In the genomic region with DNA sequence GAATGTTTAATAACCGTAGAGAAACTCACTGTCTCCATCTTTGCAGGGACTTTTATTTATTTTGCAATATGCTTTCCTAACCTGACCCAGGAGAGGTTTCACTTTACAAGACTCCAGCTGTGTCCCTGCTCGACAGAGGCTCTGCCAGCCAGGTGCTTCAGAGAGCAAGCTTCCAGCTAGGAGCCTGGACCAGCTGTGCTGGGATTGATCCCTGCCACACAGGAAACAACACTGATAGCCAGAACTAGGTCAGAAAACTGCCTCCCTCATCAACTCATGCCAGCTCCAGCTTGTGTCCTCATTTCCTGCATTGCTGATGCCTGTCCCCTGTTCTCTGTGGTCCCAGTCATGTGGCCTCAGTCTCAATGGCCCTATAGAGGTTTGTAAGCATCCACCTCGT, we compare ENCODE assay signal across 15 mouse cellular contexts.
A peak's percentile ranks its signal among the peaks of the same experiment; 100 is the strongest.
DNase-seq lines count a peak whose midpoint lies in the region; ATAC-seq and TF ChIP-seq lines count a peak whose summit lies in the region.
"Had no signal": no experiment of that assay in that cellular context is flagged by ENCODE, and none has a peak within 500 bp of the region (broad histone marks: within the 10 kb centered on the region; RNA-seq: fewer than 3 reads in every experiment).

No protein-coding gene starts in this region.

- TF ChIP-seq POLR2A in limb, embryonic 14.5 days (IDR thresholded peaks at IDR 0.05; ENCODE audit: borderline replicate concordance, extremely low read depth, insufficient read depth, insufficient read length): no peak

- H3K4me3 ChIP-seq in limb, embryonic 11.5 days (ENCODE audit: low read depth, low read length): no peak overlapping the region
- H3K4me3 ChIP-seq in limb, embryonic 10.5 days: no peak overlapping the region
- no peak overlapping the region for H3K4me3 ChIP-seq in limb, embryonic 14.5 days (replicated peaks; ENCODE audit: low read length)
- H3K4me3 ChIP-seq in heart, embryonic 10.5 days: no peak overlapping the region
- H3K4me3 ChIP-seq: forebrain, embryonic 13.5 days; heart, embryonic 12.5 days; liver, embryonic 13.5 days had no signal

- peaks cover 7% of the 10 kb centered on the region; the same call in 1 of the 2 replicates for H3K4me1 ChIP-seq in limb, embryonic 11.5 days (ENCODE audit: control insufficient read depth, insufficient read depth, low read length)
- H3K4me1 ChIP-seq in limb, embryonic 10.5 days: peaks cover 16% of the 10 kb centered on the region
- peaks cover 9% of the 10 kb centered on the region for H3K4me1 ChIP-seq in limb, embryonic 14.5 days (ENCODE audit: control insufficient read depth, insufficient read depth, low read length)
- H3K4me1 ChIP-seq in heart, embryonic 10.5 days: 0 out of 2 replicates have a peak, but pooled peaks cover 3% of the 10 kb centered on the region
- H3K4me1 ChIP-seq: forebrain, embryonic 13.5 days; heart, embryonic 12.5 days; liver, embryonic 13.5 days had no signal

- ATAC-seq in limb, embryonic 11.5 days (ENCODE audit: insufficient number of reproducible peaks, low FRiP score, low TSS enrichment, low read depth): peak; percentile 79
- ATAC-seq in limb, embryonic 14.5 days (ENCODE audit: low FRiP score, low read depth): 0 out of 2 replicates have a peak, but pooled peaks have one; percentile 37
- ATAC-seq: forebrain, embryonic 13.5 days; inflammation-experienced regulatory T-cells, adult 6 months had no signal

- no peak overlapping the region for H3K27ac ChIP-seq in limb, embryonic 11.5 days (replicated peaks; ENCODE audit: low read depth, low read length)
- no peak overlapping the region for H3K27ac ChIP-seq in limb, embryonic 10.5 days
- no peak overlapping the region for H3K27ac ChIP-seq in limb, embryonic 14.5 days (replicated peaks; ENCODE audit: low read depth, low read length)
- H3K27ac ChIP-seq in heart, embryonic 10.5 days: no peak overlapping the region
- H3K27ac ChIP-seq: forebrain, embryonic 13.5 days; liver, embryonic 13.5 days had no signal

- H3K9ac ChIP-seq in limb, embryonic 11.5 days (ENCODE audit: low read length): no peak overlapping the region
- no peak overlapping the region for H3K9ac ChIP-seq in limb, embryonic 14.5 days (ENCODE audit: low read depth, low read length, severe bottlenecking)
- H3K9ac ChIP-seq: forebrain, embryonic 13.5 days; heart, embryonic 12.5 days; liver, embryonic 13.5 days had no signal

- H3K4me2 ChIP-seq in limb, embryonic 11.5 days (ENCODE audit: low read depth, severe bottlenecking): no peak overlapping the region
- H3K4me2 ChIP-seq in limb, embryonic 14.5 days (replicated peaks; ENCODE audit: low read depth, low read length, severe bottlenecking): no peak overlapping the region
- H3K4me2 ChIP-seq: forebrain, embryonic 13.5 days; heart, embryonic 12.5 days; liver, embryonic 13.5 days had no signal

- H3K36me3 ChIP-seq in limb, embryonic 11.5 days (ENCODE audit: control insufficient read depth, insufficient read depth, low read length): no peaks in the 10 kb centered on the region
- H3K36me3 ChIP-seq in limb, embryonic 10.5 days: no peaks in the 10 kb centered on the region
- no peaks in the 10 kb centered on the region for H3K36me3 ChIP-seq in limb, embryonic 14.5 days (ENCODE audit: control insufficient read depth, insufficient read depth, low read length)
- H3K36me3 ChIP-seq in heart, embryonic 10.5 days: no peaks in the 10 kb centered on the region
- H3K36me3 ChIP-seq: heart, embryonic 12.5 days; liver, embryonic 13.5 days had no signal

- peak; percentile 21 to 26 for DNase-seq in cerebellum, adult 18-20 months
- no peak for DNase-seq in cerebellum, adult 11 months
- DNase-seq in limb, embryonic 11.5 days (ENCODE audit: low spot score): peak; percentile 29
- no peak for DNase-seq in limb, embryonic 10.5 days (ENCODE audit: low spot score)
- peak; percentile 40 for DNase-seq in cerebellum, adult 9-11 months
- DNase-seq in limb, embryonic 14.5 days (ENCODE audit: low spot score): peak; percentile 7
- DNase-seq in gastrocnemius, postnatal 10 days: no peak
- no peak for DNase-seq in heart, embryonic 10.5 days (ENCODE audit: low spot score)
- DNase-seq: gastrocnemius, postnatal 36 days; heart, postnatal 36 days; liver, embryonic 13.5 days; thymus, adult 2 months had no signal

- no peaks in the 10 kb centered on the region for H3K27me3 ChIP-seq in limb, embryonic 11.5 days (ENCODE audit: control insufficient read depth, insufficient read depth, low read length)
- no peaks in the 10 kb centered on the region for H3K27me3 ChIP-seq in limb, embryonic 10.5 days (ENCODE audit: low read depth, poor library complexity, severe bottlenecking)
- H3K27me3 ChIP-seq in limb, embryonic 14.5 days (ENCODE audit: control insufficient read depth, insufficient read depth, low read length): no peaks in the 10 kb centered on the region
- H3K27me3 ChIP-seq in heart, embryonic 10.5 days (ENCODE audit: insufficient read depth, poor library complexity, severe bottlenecking): no peaks in the 10 kb centered on the region
- H3K27me3 ChIP-seq: forebrain, embryonic 13.5 days; heart, embryonic 12.5 days; liver, embryonic 13.5 days had no signal

- no peaks in the 10 kb centered on the region for H3K9me3 ChIP-seq in limb, embryonic 11.5 days (ENCODE audit: control insufficient read depth, low read length)
- H3K9me3 ChIP-seq in limb, embryonic 10.5 days (replicated peaks): no peaks in the 10 kb centered on the region
- H3K9me3 ChIP-seq in limb, embryonic 14.5 days (ENCODE audit: control insufficient read depth, low read length): no peaks in the 10 kb centered on the region
- no peaks in the 10 kb centered on the region for H3K9me3 ChIP-seq in heart, embryonic 10.5 days
- H3K9me3 ChIP-seq: forebrain, embryonic 13.5 days; heart, embryonic 12.5 days had no signal

- 22% methylated on average over 3 of the region's 3 CpGs for WGBS in limb, embryonic 11.5 days
- WGBS in limb, embryonic 10.5 days: 56% methylated on average over 3 of the region's 3 CpGs
- WGBS in limb, embryonic 14.5 days: 20% methylated on average over 3 of the region's 3 CpGs
- 47% methylated on average over 3 of the region's 3 CpGs for WGBS in heart, embryonic 10.5 days

Comparison
In these comparisons a context has a peak if more than half of its experiments do, and no peak if none do; other contexts are left out.
1. DNase-seq: peak in cerebellum, adult 18-20 months (2 of 2), limb, embryonic 11.5 days (single experiment), cerebellum, adult 9-11 months (single experiment) and limb, embryonic 14.5 days (single experiment); none in cerebellum, adult 11 months (single experiment), limb, embryonic 10.5 days (single experiment), gastrocnemius, postnatal 10 days (single experiment) and heart, embryonic 10.5 days (single experiment).